Mouse (Mus musculus): ENCODE data around the gene Atp8b5. TPM values are rescaled to one million over a fixed set of nuclear protein-coding genes. Genes with fewer than 3 reads are reported as not detected.

The Atp8b5 gene
- polyA plus RNA-seq, 1 experiment: 0.11 TPM

- WGBS: 21% methylated on average over 4 of the region's 4 CpGs
These were observed 73.3 kb downstream of the Atp8b5 start for GRCm38 (mm10) chr4:43340096-43340804.

DNA sequence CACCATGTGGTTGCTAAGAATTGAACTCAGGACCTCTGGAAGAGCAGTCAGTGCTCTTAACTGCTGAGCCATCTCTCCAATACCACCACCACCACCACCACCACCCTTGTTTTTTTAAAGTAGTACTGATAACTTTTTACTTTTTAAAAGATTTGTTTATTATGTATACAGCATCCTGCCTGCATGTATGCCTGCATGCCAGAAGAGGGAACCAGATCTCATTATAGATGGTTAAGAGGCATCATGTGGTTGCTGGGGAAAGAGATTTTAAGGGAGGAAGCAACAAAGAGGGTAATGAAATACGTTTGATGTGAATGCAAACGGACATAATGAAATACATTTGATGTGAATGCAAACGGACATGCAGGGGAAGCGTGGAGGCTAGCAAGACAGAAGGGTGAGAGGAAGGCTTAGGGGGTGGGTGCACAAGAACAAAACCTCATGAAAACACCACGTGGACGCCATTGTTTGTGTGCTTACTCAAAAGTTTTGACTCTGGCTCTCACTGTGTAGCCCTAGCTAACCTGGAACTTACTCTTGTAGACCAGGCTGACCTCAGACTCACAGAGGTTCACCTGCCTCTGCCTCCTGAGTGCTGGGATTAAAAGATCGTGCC lies 74.4 kb downstream of the Atp8b5 start:
- H3K36me3 ChIP-seq (ENCODE audit: control insufficient read depth, insufficient read depth, low read length): no peaks in the 10 kb centered on the region
- no peaks in the 10 kb centered on the region for H3K27me3 ChIP-seq (ENCODE audit: control insufficient read depth, insufficient read depth, low read length)
- H3K4me3 ChIP-seq (ENCODE audit: low read depth, low read length): no peak overlapping the region
- WGBS: 92% methylated on average over 7 of the region's 7 CpGs
- TF ChIP-seq POLR2A (IDR thresholded peaks at IDR 0.05; ENCODE audit: low read depth, low read length): no peak
- H3K27ac ChIP-seq (ENCODE audit: insufficient read depth, low read depth, low read length): no peak overlapping the region
- H3K4me1 ChIP-seq (ENCODE audit: control insufficient read depth, insufficient read depth, insufficient read length, low read length): peaks cover 5% of the 10 kb centered on the region; the same call in 1 of the 2 replicates

More at GRCm38 (mm10) chr4:43340096-43340804, 73.3 kb downstream of the Atp8b5 start:
- Histone ChIP-seq H3K27me3 (ENCODE audit: control insufficient read depth, insufficient read depth, low read length) (no peaks in the 10 kb centered on the region), H3K4me1 (ENCODE audit: control insufficient read depth, insufficient read depth, insufficient read length, low read length) (peaks cover 5% of the 10 kb centered on the region; the same call in 1 of the 2 replicates), H3K4me3 (ENCODE audit: low read depth, low read length) (no peak overlapping the region), H3K36me3 (ENCODE audit: control insufficient read depth, insufficient read depth, low read length) (no peaks in the 10 kb centered on the region), H3K27ac (ENCODE audit: insufficient read depth, low read depth, low read length) (0 out of 2 replicates have a peak overlapping the region, but pooled peaks have one; percentile 16)
- no peak for TF ChIP-seq CTCF (IDR thresholded peaks at IDR 0.05; ENCODE audit: extremely low read depth, insufficient read length, insufficient replicate concordance, low read depth, low read length)
- TF ChIP-seq POLR2A (IDR thresholded peaks at IDR 0.05; ENCODE audit: low read depth, low read length): no peak

DNA sequence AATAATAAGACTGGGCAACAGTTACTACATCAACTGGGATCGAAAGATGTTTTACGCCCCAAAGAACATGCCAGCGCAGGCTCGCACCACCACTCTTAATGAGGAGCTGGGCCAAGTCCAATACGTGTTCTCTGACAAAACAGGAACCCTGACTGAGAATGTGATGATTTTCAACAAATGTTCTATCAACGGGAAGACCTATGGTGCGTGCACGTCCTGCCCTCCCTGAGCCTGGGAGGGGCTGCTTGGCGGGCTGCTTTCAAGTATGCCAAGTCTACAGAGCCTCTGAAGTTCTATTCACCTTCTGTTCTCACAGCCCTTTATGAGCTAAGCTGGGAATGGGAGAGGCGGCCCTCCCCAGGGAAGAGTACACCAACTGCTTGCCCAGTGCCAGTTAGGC lies 75.5 kb downstream of the Atp8b5 start:
- H3K27ac ChIP-seq (ENCODE audit: insufficient read depth, low read depth, low read length): no peak overlapping the region
- TF ChIP-seq CTCF (IDR thresholded peaks at IDR 0.05; ENCODE audit: extremely low read depth, insufficient read length, insufficient replicate concordance, low read depth, low read length): no peak
- TF ChIP-seq POLR2A (IDR thresholded peaks at IDR 0.05; ENCODE audit: low read depth, low read length): no peak
- H3K4me3 ChIP-seq (ENCODE audit: low read depth, low read length): no peak overlapping the region
- no peaks in the 10 kb centered on the region for H3K27me3 ChIP-seq (ENCODE audit: control insufficient read depth, insufficient read depth, low read length)
- 93% methylated on average over 10 of the region's 10 CpGs for whole genome bisulfite sequencing
- H3K4me1 ChIP-seq (ENCODE audit: control insufficient read depth, insufficient read depth, insufficient read length, low read length): peaks cover 5% of the 10 kb centered on the region; the same call in 1 of the 2 replicates
- H3K36me3 ChIP-seq (ENCODE audit: control insufficient read depth, insufficient read depth, low read length): no peaks in the 10 kb centered on the region

DNA sequence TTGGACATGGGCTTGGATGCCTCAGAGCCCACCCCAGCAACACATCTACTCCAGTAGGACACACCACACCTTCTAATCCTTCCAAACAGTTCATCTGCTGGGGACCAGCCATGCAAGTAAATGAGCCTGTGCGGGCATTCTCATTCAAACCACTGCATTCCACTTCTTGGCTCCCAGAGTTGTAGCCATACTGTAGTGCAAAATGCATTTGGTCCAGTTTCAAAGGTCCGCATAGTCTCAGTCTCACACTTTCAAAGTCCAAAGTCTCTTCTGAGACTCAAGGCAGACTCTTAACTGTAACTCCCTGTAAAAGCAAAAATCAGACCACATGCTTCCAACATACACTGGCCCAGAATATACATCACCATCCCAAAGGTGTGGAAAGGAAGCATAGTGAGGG lies 78.0 kb downstream of the Atp8b5 start:
- TF ChIP-seq POLR2A (IDR thresholded peaks at IDR 0.05; ENCODE audit: low read depth, low read length) (no peak), CTCF (IDR thresholded peaks at IDR 0.05; ENCODE audit: extremely low read depth, insufficient read length, insufficient replicate concordance, low read depth, low read length) (no peak)
- Histone ChIP-seq H3K27ac (ENCODE audit: insufficient read depth, low read depth, low read length) (0 out of 2 replicates have a peak overlapping the region, but pooled peaks have one; percentile 1), H3K27me3 (ENCODE audit: control insufficient read depth, insufficient read depth, low read length) (no peaks in the 10 kb centered on the region), H3K36me3 (ENCODE audit: control insufficient read depth, insufficient read depth, low read length) (no peaks in the 10 kb centered on the region), H3K4me1 (ENCODE audit: control insufficient read depth, insufficient read depth, insufficient read length, low read length) (peaks cover 11% of the 10 kb centered on the region), H3K4me3 (ENCODE audit: low read depth, low read length) (no peak overlapping the region)
- WGBS: 36% methylated on average over 2 of the region's 2 CpGs

GRCm38 (mm10) chr4:43349206-43349605 lies 82.2 kb downstream of the Atp8b5 start:
- WGBS: 78% methylated on average over 5 of the region's 5 CpGs
- no peak overlapping the region for H3K27ac ChIP-seq (ENCODE audit: insufficient read depth, low read depth, low read length)
- TF ChIP-seq POLR2A (IDR thresholded peaks at IDR 0.05; ENCODE audit: low read depth, low read length) (no peak), CTCF (IDR thresholded peaks at IDR 0.05; ENCODE audit: extremely low read depth, insufficient read length, insufficient replicate concordance, low read depth, low read length) (no peak)

GRCm38 (mm10) chr4:43350038-43350560 lies 83.1 kb downstream of the Atp8b5 start:
- 39% methylated on average over 6 of the region's 6 CpGs for WGBS

More at GRCm38 (mm10) chr4:43349206-43349605, 82.2 kb downstream of the Atp8b5 start:
- no peaks in the 10 kb centered on the region for H3K27me3 ChIP-seq (ENCODE audit: control insufficient read depth, insufficient read depth, low read length)
- H3K4me1 ChIP-seq (ENCODE audit: control insufficient read depth, insufficient read depth, insufficient read length, low read length): peaks cover 11% of the 10 kb centered on the region
- H3K36me3 ChIP-seq (ENCODE audit: control insufficient read depth, insufficient read depth, low read length): no peaks in the 10 kb centered on the region
- H3K4me3 ChIP-seq (ENCODE audit: low read depth, low read length): no peak overlapping the region

GRCm38 (mm10) chr4:43353662-43354061 lies 86.7 kb downstream of the Atp8b5 start:
- 85% methylated on average over 6 of the region's 6 CpGs for WGBS
- Histone ChIP-seq H3K27ac (ENCODE audit: insufficient read depth, low read depth, low read length) (no peak overlapping the region), H3K36me3 (ENCODE audit: control insufficient read depth, insufficient read depth, low read length) (no peaks in the 10 kb centered on the region), H3K4me1 (ENCODE audit: control insufficient read depth, insufficient read depth, insufficient read length, low read length) (peaks cover 6% of the 10 kb centered on the region), H3K27me3 (ENCODE audit: control insufficient read depth, insufficient read depth, low read length) (no peaks in the 10 kb centered on the region), H3K4me3 (ENCODE audit: low read depth, low read length) (no peak overlapping the region)
- TF ChIP-seq POLR2A (IDR thresholded peaks at IDR 0.05; ENCODE audit: low read depth, low read length) (no peak), CTCF (IDR thresholded peaks at IDR 0.05; ENCODE audit: extremely low read depth, insufficient read length, insufficient replicate concordance, low read depth, low read length) (no peak)

More at GRCm38 (mm10) chr4:43350038-43350560, 83.1 kb downstream of the Atp8b5 start:
- peaks cover 6% of the 10 kb centered on the region for H3K4me1 ChIP-seq (ENCODE audit: control insufficient read depth, insufficient read depth, insufficient read length, low read length)
- TF ChIP-seq POLR2A (IDR thresholded peaks at IDR 0.05; ENCODE audit: low read depth, low read length): no peak
- TF ChIP-seq CTCF (IDR thresholded peaks at IDR 0.05; ENCODE audit: extremely low read depth, insufficient read length, insufficient replicate concordance, low read depth, low read length): no peak
- no peak overlapping the region for H3K4me3 ChIP-seq (ENCODE audit: low read depth, low read length)
- no peak overlapping the region for H3K27ac ChIP-seq (ENCODE audit: insufficient read depth, low read depth, low read length)
- H3K27me3 ChIP-seq (ENCODE audit: control insufficient read depth, insufficient read depth, low read length): no peaks in the 10 kb centered on the region
- no peaks in the 10 kb centered on the region for H3K36me3 ChIP-seq (ENCODE audit: control insufficient read depth, insufficient read depth, low read length)
